Mouse (Mus musculus): ENCODE measurements at regions not wholly inside any gene's neighbourhood (a gene's known extent, or its start where the extent isn't known, plus 50 kb on each side); places are given as distances from the start of the nearest gene placed in this dataset.

GRCm38 (mm10) chr1:185052700-185053099, 53.3 kb upstream of the Mark1 start:
- Histone ChIP-seq H3K27me3 (no peaks in the 10 kb centered on the region), H3K27ac (no peak overlapping the region), H3K9ac (no peak overlapping the region), H3K36me3 (no peaks in the 10 kb centered on the region), H3K9me3 (no peaks in the 10 kb centered on the region), H3K4me2 (no peak overlapping the region), H3K4me3 (no peak overlapping the region), H3K4me1 (peaks cover 3% of the 10 kb centered on the region; the same call in 1 of the 2 replicates)
- WGBS = 82% methylated on average over 6 of the region's 6 CpGs
- no peak for ATAC-seq (ENCODE audit: insufficient number of reproducible peaks, insufficient read depth, low FRiP score, low TSS enrichment, low read depth)

GRCm38 (mm10) chr1:185049980-185050379, 50.6 kb upstream of the Mark1 start:
- Histone ChIP-seq H3K27ac (no peak overlapping the region), H3K4me2 (no peak overlapping the region), H3K36me3 (no peaks in the 10 kb centered on the region), H3K9ac (no peak overlapping the region), H3K27me3 (no peaks in the 10 kb centered on the region), H3K9me3 (no peaks in the 10 kb centered on the region), H3K4me1 (peaks cover 4% of the 10 kb centered on the region; the same call in 1 of the 2 replicates), H3K4me3 (no peak overlapping the region)
- WGBS = 71% methylated on average over 2 of the region's 2 CpGs
- no peak for ATAC-seq (ENCODE audit: insufficient number of reproducible peaks, insufficient read depth, low FRiP score, low TSS enrichment, low read depth)
